Mouse (Mus musculus): ENCODE results near the gene Pidd1. TPM values are rescaled to one million over a fixed set of nuclear protein-coding genes. Genes with fewer than 3 reads are reported as not detected.
A peak's percentile ranks its signal among the peaks of the same experiment; 100 is the strongest.

Pidd1 gene
- polyA plus RNA-seq, 1 experiment, result 7.1 TPM

- Histone ChIP-seq H3K4me3 (replicated peaks; ENCODE audit: extremely low read depth, low read depth, low read length) (peak within 1 kb of the TSS; percentile 66), H3K4me1 (ENCODE audit: control insufficient read depth, insufficient read depth, low read length) (peaks cover 14% of the 10 kb centered on the region; the same call in 1 of the 2 replicates)
- DNase-seq, result peak; percentile 92
- TF ChIP-seq CTCF (IDR thresholded peaks at IDR 0.05; ENCODE audit: insufficient read depth, low read length) (no peak), POLR2A (IDR thresholded peaks at IDR 0.05; ENCODE audit: borderline replicate concordance, extremely low read depth, low read depth, low read length) (peak; percentile 71; the same call in 1 of the 2 replicates)
- under 1% methylated on average over 87 of the region's 87 CpGs for WGBS
Measured at GRCm38 (mm10) chr7:141475011-141475804, 31.4 kb upstream of the Pidd1 start, which contains the start of the genes Polr2l and Tspan4. Gene Polr2l (minus strand): TSS chr7:141475132. Gene Tspan4 (plus strand): TSS chr7:141475240.

- no peak for DNase-seq
- Histone ChIP-seq H3K4me3 (replicated peaks; ENCODE audit: extremely low read depth, low read depth, low read length) (peak overlapping the region; percentile 25), H3K4me1 (ENCODE audit: control insufficient read depth, insufficient read depth, low read length) (peaks cover 17% of the 10 kb centered on the region)
- no peak for TF ChIP-seq POLR2A (IDR thresholded peaks at IDR 0.05; ENCODE audit: borderline replicate concordance, extremely low read depth, low read depth, low read length)
- TF ChIP-seq CTCF (IDR thresholded peaks at IDR 0.05; ENCODE audit: insufficient read depth, low read length), result no peak
- 7% methylated on average over 5 of the region's 5 CpGs for WGBS
Measured at GRCm38 (mm10) chr7:141474160-141474559, 30.3 kb upstream of the Pidd1 start.

GRCm38 (mm10) chr7:141472763-141473162 is 28.9 kb upstream of the Pidd1 start:
- TF ChIP-seq POLR2A (IDR thresholded peaks at IDR 0.05; ENCODE audit: borderline replicate concordance, extremely low read depth, low read depth, low read length) (peak; percentile 17; the same call in 1 of the 2 replicates), CTCF (IDR thresholded peaks at IDR 0.05; ENCODE audit: insufficient read depth, low read length) (no peak)
- 70% methylated on average over 6 of the region's 6 CpGs for WGBS
- H3K4me1 ChIP-seq (ENCODE audit: control insufficient read depth, insufficient read depth, low read length), result peaks cover 20% of the 10 kb centered on the region
- H3K4me3 ChIP-seq (replicated peaks; ENCODE audit: extremely low read depth, low read depth, low read length), result no peak overlapping the region
- no peak for DNase-seq

- Histone ChIP-seq H3K4me1 (ENCODE audit: control insufficient read depth, insufficient read depth, low read length) (peaks cover 15% of the 10 kb centered on the region), H3K4me3 (replicated peaks; ENCODE audit: extremely low read depth, low read depth, low read length) (no peak overlapping the region)
- no peak for TF ChIP-seq CTCF (IDR thresholded peaks at IDR 0.05; ENCODE audit: insufficient read depth, low read length)
- TF ChIP-seq POLR2A (IDR thresholded peaks at IDR 0.05; ENCODE audit: borderline replicate concordance, extremely low read depth, low read depth, low read length), result no peak
- WGBS, result 74% methylated on average over 6 of the region's 6 CpGs
- DNase-seq, result no peak
Measured at GRCm38 (mm10) chr7:141472226-141472625, 28.4 kb upstream of the Pidd1 start.

GRCm38 (mm10) chr7:141471236-141471635 is 27.4 kb upstream of the Pidd1 start:
- Histone ChIP-seq H3K4me1 (ENCODE audit: control insufficient read depth, insufficient read depth, low read length) (peaks cover 19% of the 10 kb centered on the region), H3K4me3 (replicated peaks; ENCODE audit: extremely low read depth, low read depth, low read length) (no peak overlapping the region)
- TF ChIP-seq POLR2A (IDR thresholded peaks at IDR 0.05; ENCODE audit: borderline replicate concordance, extremely low read depth, low read depth, low read length) (no peak), CTCF (IDR thresholded peaks at IDR 0.05; ENCODE audit: insufficient read depth, low read length) (no peak)
- WGBS, result 87% methylated on average over 1 of the region's 1 CpGs
- no peak for DNase-seq

- no peak for DNase-seq
- TF ChIP-seq POLR2A (IDR thresholded peaks at IDR 0.05; ENCODE audit: borderline replicate concordance, extremely low read depth, low read depth, low read length), result no peak
- no peak for TF ChIP-seq CTCF (IDR thresholded peaks at IDR 0.05; ENCODE audit: insufficient read depth, low read length)
- Histone ChIP-seq H3K4me3 (replicated peaks; ENCODE audit: extremely low read depth, low read depth, low read length) (no peak overlapping the region), H3K4me1 (ENCODE audit: control insufficient read depth, insufficient read depth, low read length) (peaks cover 21% of the 10 kb centered on the region)
- 85% methylated on average over 10 of the region's 10 CpGs for WGBS
Measured at GRCm38 (mm10) chr7:141470637-141470944, 26.8 kb upstream of the Pidd1 start.

GRCm38 (mm10) chr7:141469901-141470636 is 26.2 kb upstream of the Pidd1 start:
- Histone ChIP-seq H3K4me1 (ENCODE audit: control insufficient read depth, insufficient read depth, low read length) (peaks cover 25% of the 10 kb centered on the region), H3K4me3 (replicated peaks; ENCODE audit: extremely low read depth, low read depth, low read length) (no peak overlapping the region)
- TF ChIP-seq POLR2A (IDR thresholded peaks at IDR 0.05; ENCODE audit: borderline replicate concordance, extremely low read depth, low read depth, low read length), result 0 out of 2 replicates have a peak, but pooled peaks have one; percentile 9
- no peak for TF ChIP-seq CTCF (IDR thresholded peaks at IDR 0.05; ENCODE audit: insufficient read depth, low read length)
- 89% methylated on average over 18 of the region's 18 CpGs for WGBS
- no peak for DNase-seq

- TF ChIP-seq POLR2A (IDR thresholded peaks at IDR 0.05; ENCODE audit: borderline replicate concordance, extremely low read depth, low read depth, low read length) (0 out of 2 replicates have a peak, but pooled peaks have one; percentile 16), CTCF (IDR thresholded peaks at IDR 0.05; ENCODE audit: insufficient read depth, low read length) (no peak)
- Histone ChIP-seq H3K4me1 (ENCODE audit: control insufficient read depth, insufficient read depth, low read length) (peaks cover 30% of the 10 kb centered on the region), H3K4me3 (replicated peaks; ENCODE audit: extremely low read depth, low read depth, low read length) (peak overlapping the region; percentile 1)
- DNase-seq, result no peak
- 74% methylated on average over 6 of the region's 6 CpGs for WGBS
Measured at GRCm38 (mm10) chr7:141469352-141469751, 25.5 kb upstream of the Pidd1 start.

GRCm38 (mm10) chr7:141468522-141469211 is 24.8 kb upstream of the Pidd1 start:
- H3K4me3 ChIP-seq (replicated peaks; ENCODE audit: extremely low read depth, low read depth, low read length), result peak overlapping the region; percentile 91
- TF ChIP-seq POLR2A (IDR thresholded peaks at IDR 0.05; ENCODE audit: borderline replicate concordance, extremely low read depth, low read depth, low read length), result peak; percentile 82; the same call in 1 of the 2 replicates
- TF ChIP-seq CTCF (IDR thresholded peaks at IDR 0.05; ENCODE audit: insufficient read depth, low read length), result peak; percentile 41; the same call in 1 of the 2 replicates
- DNase-seq, result peak; percentile 62
- peaks cover 29% of the 10 kb centered on the region for H3K4me1 ChIP-seq (ENCODE audit: control insufficient read depth, insufficient read depth, low read length)
- 4% methylated on average over 8 of the region's 8 CpGs for WGBS

Data from lung, adult 2 months (tissue).